Mouse (Mus musculus) limb, embryonic 14.5 days (tissue): ENCODE results near the gene Fgf23. TPM values are rescaled to one million over a fixed set of nuclear protein-coding genes. Genes with fewer than 3 reads are reported as not detected.

Experiments
- ATAC-seq: fragments of 200-750 bp; cut with Nextera tagmentation; 2 replicates; pipeline ENCODE4 v1.8.0; 2017; ENCODE audit warnings: low read depth, moderate number of reproducible peaks, moderate TSS enrichment; ENCODE audit not compliant: low FRiP score
- DNase-seq: peaks from one replicate; pipeline ENCODE4 v3.0.0-alpha.2; 2015; ENCODE audit warnings: low spot score
- H3K27ac ChIP-seq: fragments of 300-500 bp; sonication (generic); replicated peaks from 2 replicates; pipeline ENCODE4 v1.5.1; 2014; ENCODE audit warnings: low read depth, mild to moderate bottlenecking, low read length, moderate library complexity, mixed read lengths
- H3K27me3 ChIP-seq: fragments of 300-500 bp; sonication (generic); 2 replicates; pipeline ENCODE4 v1.6.1; 2014; ENCODE audit warnings: low read length, mixed read lengths; ENCODE audit not compliant: control insufficient read depth, insufficient read depth
- H3K36me3 ChIP-seq: fragments of 300-500 bp; sonication (generic); 2 replicates; pipeline ENCODE4 v1.6.1; 2014; ENCODE audit warnings: mild to moderate bottlenecking, low read length, moderate library complexity, mixed read lengths; ENCODE audit not compliant: control insufficient read depth, insufficient read depth
- H3K4me1 ChIP-seq: fragments of 300-500 bp; sonication (generic); 2 replicates; pipeline ENCODE4 v1.6.1; 2014; ENCODE audit warnings: antibody characterized with exemption, low read length, mixed read lengths; ENCODE audit not compliant: control insufficient read depth, insufficient read depth
- H3K4me2 ChIP-seq: fragments of 300-500 bp; sonication (generic); replicated peaks from 2 replicates; pipeline ENCODE4 v1.6.1; 2014; ENCODE audit warnings: low read depth, mild to moderate bottlenecking, low read length, moderate library complexity; ENCODE audit not compliant: severe bottlenecking
- H3K4me3 ChIP-seq: fragments of 300-500 bp; sonication (generic); replicated peaks from 2 replicates; pipeline ENCODE4 v1.5.1; 2014; ENCODE audit warnings: low read length
- H3K9ac ChIP-seq: fragments of 300-500 bp; sonication (generic); 2 replicates; pipeline ENCODE4 v1.6.1; 2014; ENCODE audit warnings: mild to moderate bottlenecking, low read depth, low read length, moderate library complexity; ENCODE audit not compliant: severe bottlenecking
- H3K9me3 ChIP-seq: fragments of 300-500 bp; sonication (generic); 2 replicates; pipeline ENCODE4 v1.6.1; 2016; ENCODE audit warnings: low read length; ENCODE audit not compliant: control insufficient read depth
- POLR2A ChIP-seq: fragments of 200-500 bp; IDR thresholded peaks from 2 replicates; pipeline ENCODE4 v1.8.0; 2012; ENCODE audit warnings: inconsistent platforms, mild to moderate bottlenecking, moderate library complexity, borderline replicate concordance; ENCODE audit not compliant: insufficient read depth, insufficient read length; ENCODE audit errors: extremely low read depth
- WGBS: fragments of 180-500 bp; shearing (Covaris S2); extraction: QIAGEN DNeasy Blood & Tissue Kit; methylation state at CpG from one replicate; pipeline ENCODE4 v1.1.7; 2014; 5-methylcytosine and 5-hydroxymethylcytosine counted together
- polyA plus RNA-seq, 2 experiments: library from polyadenylated mRNA; depleted of rRNA in 1 of 2; stranded (reverse) in 1 of 2; unstranded in 1 of 2; fragments of >200 nt; fragmentation: Nextera tagmentation in 1 of 2; extraction: Ambion mirVana in 1 of 2; gene quantifications; 2 replicates each; pipeline versions ENCODE4 v1.2.1 to v1.2.3; 2012 to 2014

Gene Fgf23
- polyA plus RNA-seq (2012; rRNA removed), result 0.17 and 0.24 TPM in 2 replicates
- not detected in 2 replicates for polyA plus RNA-seq (2014; fragmentation: Nextera tagmentation; extraction: Ambion mirVana)

- WGBS, result 7% methylated on average over 5 of the region's 5 CpGs
- Histone ChIP-seq H3K4me1 (peaks cover 9% of the 10 kb centered on the region; the same call in 1 of the 2 replicates), H3K4me2 (no peak within 1 kb of the TSS; the same call in 1 of the 2 replicates), H3K9me3 (no peaks in the 10 kb centered on the region), H3K27me3 (no peaks in the 10 kb centered on the region), H3K36me3 (no peaks in the 10 kb centered on the region), H3K4me3 (no peak within 1 kb of the TSS), H3K9ac (no peak within 1 kb of the TSS), H3K27ac (no peak within 1 kb of the TSS)
- peak; percentile 85 for ATAC-seq
- no peak for TF ChIP-seq POLR2A
- DNase-seq, result peak; percentile 72
These were observed at the start of gene Fgf23 for GRCm38 (mm10) chr6:127072817-127073216. Gene Fgf23, plus strand, starts transcription at chr6:127072902.

- H3K4me2 ChIP-seq, result no peak overlapping the region
- no peak overlapping the region for H3K4me3 ChIP-seq
- H3K36me3 ChIP-seq, result no peaks in the 10 kb centered on the region
- no peak overlapping the region for H3K27ac ChIP-seq
- H3K27me3 ChIP-seq, result no peaks in the 10 kb centered on the region
- no peak overlapping the region for H3K9ac ChIP-seq
- DNase-seq, result no peak
- no peak for ATAC-seq
- 62% methylated on average over 7 of the region's 7 CpGs for WGBS
- TF ChIP-seq POLR2A, result no peak
- no peaks in the 10 kb centered on the region for H3K9me3 ChIP-seq
- peaks cover 13% of the 10 kb centered on the region for H3K4me1 ChIP-seq
These were observed 47.9 kb upstream of the Fgf23 start for GRCm38 (mm10) chr6:127024836-127025235.

GRCm38 (mm10) chr6:127034760-127035159 lies 37.9 kb upstream of the Fgf23 start:
- H3K27ac ChIP-seq, result no peak overlapping the region
- no peaks in the 10 kb centered on the region for H3K4me1 ChIP-seq
- DNase-seq, result peak; percentile 43
- 40% methylated on average over 10 of the region's 10 CpGs for WGBS
- H3K4me3 ChIP-seq, result peak overlapping the region; percentile 13
- TF ChIP-seq POLR2A, result no peak
- no peaks in the 10 kb centered on the region for H3K9me3 ChIP-seq
- ATAC-seq, result peak; percentile 67; the same call in 1 of the 2 replicates
- no peaks in the 10 kb centered on the region for H3K36me3 ChIP-seq
- no peaks in the 10 kb centered on the region for H3K27me3 ChIP-seq
- peak overlapping the region; percentile 33 for H3K4me2 ChIP-seq
- peak overlapping the region; percentile 18; the same call in 1 of the 2 replicates for H3K9ac ChIP-seq

- TF ChIP-seq POLR2A, result no peak
- DNase-seq, result peak; percentile 59
- ATAC-seq, result 0 out of 2 replicates have a peak, but pooled peaks have one; percentile 57
- peaks cover 3% of the 10 kb centered on the region; the same call in 1 of the 2 replicates for H3K4me1 ChIP-seq
- H3K9ac ChIP-seq, result no peak overlapping the region
- H3K27ac ChIP-seq, result no peak overlapping the region
- H3K36me3 ChIP-seq, result no peaks in the 10 kb centered on the region
- no peaks in the 10 kb centered on the region for H3K9me3 ChIP-seq
- H3K4me3 ChIP-seq, result no peak overlapping the region
- no peak overlapping the region for H3K4me2 ChIP-seq
- WGBS, result 58% methylated on average over 6 of the region's 6 CpGs
- H3K27me3 ChIP-seq, result no peaks in the 10 kb centered on the region
These were observed 27.8 kb upstream of the Fgf23 start for GRCm38 (mm10) chr6:127044909-127045308.

GRCm38 (mm10) chr6:127050847-127051246 lies 21.9 kb upstream of the Fgf23 start:
- ATAC-seq (peak; percentile 82), DNase-seq (peak; percentile 52)
- H3K4me3 ChIP-seq, result no peak overlapping the region
- H3K27ac ChIP-seq, result peak overlapping the region; percentile 75
- H3K9me3 ChIP-seq, result no peaks in the 10 kb centered on the region
- H3K27me3 ChIP-seq, result no peaks in the 10 kb centered on the region
- H3K9ac ChIP-seq, result no peak overlapping the region
- H3K4me2 ChIP-seq, result 0 out of 2 replicates have a peak overlapping the region, but pooled peaks have one; percentile 9
- no peaks in the 10 kb centered on the region for H3K36me3 ChIP-seq
- no peak for TF ChIP-seq POLR2A
- WGBS, result 13% methylated on average over 4 of the region's 4 CpGs
- H3K4me1 ChIP-seq, result peaks cover 8% of the 10 kb centered on the region
